Comparison of ENCODE assay signal across 16 mouse cellular contexts in genomic region chr7:71386050-71386449, GRCm38 (mm10). TPM values are rescaled to one million over a fixed set of nuclear protein-coding genes. Genes with fewer than 3 reads are reported as not detected.
DNase-seq lines count a peak whose midpoint lies in the region; ATAC-seq and TF ChIP-seq lines count a peak whose summit lies in the region.
"Had no signal": no experiment of that assay in that cellular context is flagged by ENCODE, and none has a peak within 500 bp of the region (broad histone marks: within the 10 kb centered on the region; RNA-seq: fewer than 3 reads in every experiment).

No protein-coding gene starts in this region.

- DNase-seq in forebrain, embryonic 10.5 days (ENCODE audit: extremely low spot score, low spot score) = no peak
- peak; percentile 85 for DNase-seq in kidney, postnatal 0 days (ENCODE audit: low spot score)
- DNase-seq in kidney, postnatal 14 days = no peak
- peak; percentile 15 for DNase-seq in c-Kit-positive CD71-positive TER-119-positive erythroid progenitor cells, embryonic 14.5 days (ENCODE audit: low spot score)
- DNase-seq in spleen, postnatal 10 days (ENCODE audit: low spot score in 2 of 2) = no peak
- DNase-seq in adipocyte (ENCODE audit: low spot score) = no peak
- DNase-seq: cerebellum, adult 11 months; thymus, adult 18-20 months had no signal

- peaks cover 62% of the 10 kb centered on the region for H3K4me1 ChIP-seq in forebrain, embryonic 10.5 days
- peaks cover 30% of the 10 kb centered on the region for H3K4me1 ChIP-seq in forebrain, embryonic 13.5 days
- H3K4me1 ChIP-seq in kidney, postnatal 0 days (replicated peaks; ENCODE audit: insufficient read depth, low read length) = peaks cover 26% of the 10 kb centered on the region

- no peak overlapping the region for H3K4me3 ChIP-seq in forebrain, embryonic 10.5 days
- no peak overlapping the region for H3K4me3 ChIP-seq in forebrain, embryonic 13.5 days
- H3K4me3 ChIP-seq in kidney, postnatal 0 days (replicated peaks; ENCODE audit: low read depth, low read length) = no peak overlapping the region
- H3K4me3 ChIP-seq: forebrain, embryonic 15.5 days had no signal

- no peak overlapping the region for H3K9ac ChIP-seq in forebrain, embryonic 13.5 days
- H3K9ac ChIP-seq in kidney, postnatal 0 days (ENCODE audit: low read depth, low read length) = no peak overlapping the region
- H3K9ac ChIP-seq: forebrain, embryonic 15.5 days had no signal

- peaks cover 89% of the 10 kb centered on the region for H3K27me3 ChIP-seq in forebrain, embryonic 10.5 days (ENCODE audit: poor library complexity, severe bottlenecking)
- peaks cover 76% of the 10 kb centered on the region for H3K27me3 ChIP-seq in forebrain, embryonic 13.5 days
- no peaks in the 10 kb centered on the region for H3K27me3 ChIP-seq in kidney, postnatal 0 days (ENCODE audit: insufficient read depth, low read length)

- no peaks in the 10 kb centered on the region for H3K36me3 ChIP-seq in forebrain, embryonic 10.5 days (replicated peaks)
- no peaks in the 10 kb centered on the region for H3K36me3 ChIP-seq in forebrain, embryonic 13.5 days (ENCODE audit: poor library complexity, severe bottlenecking)
- H3K36me3 ChIP-seq in kidney, postnatal 0 days (ENCODE audit: insufficient read depth, low read length) = no peaks in the 10 kb centered on the region
- H3K36me3 ChIP-seq: forebrain, embryonic 15.5 days had no signal

- no peaks in the 10 kb centered on the region for H3K9me3 ChIP-seq in forebrain, embryonic 10.5 days
- no peaks in the 10 kb centered on the region for H3K9me3 ChIP-seq in forebrain, embryonic 13.5 days (replicated peaks)
- H3K9me3 ChIP-seq in kidney, postnatal 0 days (replicated peaks; ENCODE audit: low read length) = no peaks in the 10 kb centered on the region
- H3K9me3 ChIP-seq: forebrain, embryonic 15.5 days had no signal

- TF ChIP-seq CTCF in kidney, postnatal 0 days (IDR thresholded peaks at IDR 0.05; ENCODE audit: low read depth) = peak; percentile 47

- no peak for ATAC-seq in forebrain, embryonic 13.5 days
- no peak for ATAC-seq in kidney, postnatal 0 days (replicated peaks; ENCODE audit: low FRiP score, low read depth)
- peak; percentile 94 for ATAC-seq in megakaryocyte progenitor cell, adult 5-6 weeks (replicated peaks; ENCODE audit: poor library complexity)
- ATAC-seq: forebrain, embryonic 15.5 days; intestine, embryonic 16.5 days had no signal

- peak overlapping the region; percentile 86; the same call in 1 of the 2 replicates for H3K27ac ChIP-seq in forebrain, embryonic 10.5 days
- H3K27ac ChIP-seq in forebrain, embryonic 13.5 days = no peak overlapping the region
- H3K27ac ChIP-seq in kidney, postnatal 0 days = peak overlapping the region; percentile 38
- H3K27ac ChIP-seq: forebrain, embryonic 15.5 days; macrophage had no signal

- WGBS in forebrain, embryonic 10.5 days = 15% methylated on average over 6 of the region's 6 CpGs
- WGBS in forebrain, embryonic 13.5 days = 14% methylated on average over 6 of the region's 6 CpGs
- WGBS in kidney, postnatal 0 days = 22% methylated on average over 6 of the region's 6 CpGs

- no peak overlapping the region for H3K4me2 ChIP-seq in forebrain, embryonic 13.5 days
- H3K4me2 ChIP-seq in kidney, postnatal 0 days (ENCODE audit: low read length) = no peak overlapping the region
- H3K4me2 ChIP-seq: forebrain, embryonic 15.5 days had no signal

RNA-seq across cellular contexts. Expression of gene Gm10295, which starts 34.8 kb away (rescaled TPM):
- not detected in 2 replicates for polyA plus RNA-seq in forebrain, embryonic 10.5 days (2016; fragmentation: Nextera tagmentation; extraction: Ambion mirVana)
- not detected in 2 replicates for polyA plus RNA-seq in forebrain, embryonic 13.5 days (2015; fragmentation: Nextera tagmentation; extraction: Ambion mirVana)
- polyA plus RNA-seq in kidney, postnatal 0 days (2015; fragmentation: Nextera tagmentation; extraction: Ambion mirVana) = not detected in 2 replicates
- not detected in 2 replicates for total RNA-seq in megakaryocyte progenitor cell, adult 5-6 weeks (2015)
- not detected in 2 replicates for total RNA-seq in megakaryocyte progenitor cell, adult 5-6 weeks (2017)
- total RNA-seq: left cerebral cortex, postnatal 25 days; MEL had no signal
- polyA plus RNA-seq: forebrain, embryonic 15.5 days; intestine, embryonic 16.5 days; macrophage; neural tube, embryonic 14.5 days had no signal

Comparison
In these comparisons a context has a peak if more than half of its experiments do, and no peak if none do; other contexts are left out.
1. DNase-seq: peak in kidney, postnatal 0 days (single experiment) and c-Kit-positive CD71-positive TER-119-positive erythroid progenitor cells, embryonic 14.5 days (single experiment); none in forebrain, embryonic 10.5 days (single experiment), kidney, postnatal 14 days (single experiment), spleen, postnatal 10 days (0 of 2) and adipocyte (single experiment).